Mouse (Mus musculus) embryonic fibroblast, embryonic 13.5 days (primary cell): ENCODE results near the gene Cry2. TPM values are rescaled to one million over a fixed set of nuclear protein-coding genes. Genes with fewer than 3 reads are reported as not detected.
A peak's percentile ranks its signal among the peaks of the same experiment; 100 is the strongest.
"Not testable (repeated sequence)": the region's sequence is repeated elsewhere in the genome, so short reads cannot be mapped to it uniquely, and the experiment has no call there.

Source experiments
- H3K27ac ChIP-seq: 2 replicates; pipeline ENCODE4 v1.5.1; 2012; ENCODE audit warnings: low read length, control low read depth, inconsistent platforms; ENCODE audit not compliant: insufficient read depth
- H3K4me1 ChIP-seq: 2 replicates; pipeline ENCODE4 v1.6.1; 2011; ENCODE audit warnings: low read length; ENCODE audit not compliant: control insufficient read depth, insufficient read depth
- H3K4me3 ChIP-seq: 2 replicates; pipeline ENCODE4 v1.5.1; 2011; ENCODE audit warnings: mild to moderate bottlenecking, control low read depth, low read length; ENCODE audit not compliant: insufficient read depth
- CTCF ChIP-seq: IDR thresholded peaks from 2 replicates; pipeline ENCODE4 v1.5.1; 2011; ENCODE audit warnings: mild to moderate bottlenecking, control low read depth, low read length, moderate library complexity, borderline replicate concordance; ENCODE audit not compliant: insufficient read depth
- POLR2A ChIP-seq: IDR thresholded peaks from 2 replicates; pipeline ENCODE4 v1.6.1; 2011; ENCODE audit warnings: low read depth, mild to moderate bottlenecking, control low read depth, low read length, moderate library complexity
- polyA plus RNA-seq: library from polyadenylated mRNA; stranded (reverse); fragments of >200 nt; gene quantifications from 2 replicates; pipeline ENCODE4 v1.2.4, GENCODE M21; 2011; ENCODE audit warnings: low read depth; ENCODE audit not compliant: missing spikeins, insufficient read length

The Cry2 gene
- 14.2 and 16.7 TPM in 2 replicates for polyA plus RNA-seq

DNA sequence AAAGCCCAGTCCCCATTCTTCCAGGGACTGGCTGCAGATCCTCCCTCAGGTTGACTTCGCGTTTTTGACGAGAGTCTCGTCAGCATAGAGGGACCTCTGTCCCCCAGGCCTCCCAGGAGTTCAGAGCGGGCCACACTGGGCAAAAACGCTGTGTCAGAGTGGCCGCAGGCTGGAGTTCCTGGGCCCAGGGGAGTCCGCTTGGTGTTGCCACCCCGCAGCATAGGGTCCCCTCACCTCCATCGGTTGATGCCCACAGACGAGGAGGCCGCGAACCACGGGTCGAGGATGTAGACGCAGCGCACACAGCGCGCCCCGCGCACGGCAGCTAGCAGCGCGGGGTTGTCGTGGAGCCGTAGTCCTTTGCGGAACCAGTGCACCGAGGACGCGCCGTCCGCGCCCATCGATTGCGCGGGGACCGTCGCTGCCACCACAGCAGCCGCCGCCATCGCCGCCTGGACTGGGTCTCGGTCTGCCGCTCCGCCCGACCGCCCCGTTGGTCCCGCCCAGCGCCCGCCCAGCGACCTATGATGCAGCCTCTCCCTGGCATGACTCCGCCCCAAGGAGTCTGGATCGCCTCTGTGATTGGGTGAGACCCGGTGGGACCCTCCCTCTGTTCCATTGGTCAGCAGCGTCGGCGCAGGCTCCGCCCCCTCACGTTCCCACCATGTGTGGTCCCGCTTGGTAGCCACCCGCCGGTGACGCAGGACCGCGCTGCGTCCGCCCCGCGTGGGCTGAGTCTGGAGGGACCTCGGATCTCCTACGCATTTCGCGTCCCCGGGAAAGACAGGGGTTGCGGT lies at the start of gene Cry2:
TSS of gene Cry2 (minus strand) at position 466 of the 797 bp plus-strand sequence.
- Histone ChIP-seq H3K4me1 (peaks cover 12% of the 10 kb centered on the region), H3K27ac (peak within 1 kb of the TSS; percentile 23; the same call in 1 of the 2 replicates), H3K4me3 (peak within 1 kb of the TSS; percentile 98)
- peak; percentile 94 for TF ChIP-seq POLR2A
- no peak for TF ChIP-seq CTCF

GRCm38 (mm10) chr2:92483505-92483904 lies 49.7 kb upstream of the Cry2 start:
- no peaks in the 10 kb centered on the region for H3K4me1 ChIP-seq
- no peak overlapping the region for H3K27ac ChIP-seq
- H3K4me3 ChIP-seq = no peak overlapping the region
- TF ChIP-seq CTCF = no peak

GRCm38 (mm10) chr2:92482551-92482950 lies 48.7 kb upstream of the Cry2 start:
- no peak overlapping the region for H3K4me3 ChIP-seq
- H3K4me1 ChIP-seq = no peaks in the 10 kb centered on the region
- TF ChIP-seq POLR2A (no peak), CTCF (no peak)
- no peak overlapping the region for H3K27ac ChIP-seq

GRCm38 (mm10) chr2:92478313-92478688 lies 44.5 kb upstream of the Cry2 start:
- TF ChIP-seq POLR2A (no peak), CTCF (no peak)
- H3K4me1 ChIP-seq = no peaks in the 10 kb centered on the region
- H3K27ac ChIP-seq = no peak overlapping the region
- no peak overlapping the region for H3K4me3 ChIP-seq

DNA sequence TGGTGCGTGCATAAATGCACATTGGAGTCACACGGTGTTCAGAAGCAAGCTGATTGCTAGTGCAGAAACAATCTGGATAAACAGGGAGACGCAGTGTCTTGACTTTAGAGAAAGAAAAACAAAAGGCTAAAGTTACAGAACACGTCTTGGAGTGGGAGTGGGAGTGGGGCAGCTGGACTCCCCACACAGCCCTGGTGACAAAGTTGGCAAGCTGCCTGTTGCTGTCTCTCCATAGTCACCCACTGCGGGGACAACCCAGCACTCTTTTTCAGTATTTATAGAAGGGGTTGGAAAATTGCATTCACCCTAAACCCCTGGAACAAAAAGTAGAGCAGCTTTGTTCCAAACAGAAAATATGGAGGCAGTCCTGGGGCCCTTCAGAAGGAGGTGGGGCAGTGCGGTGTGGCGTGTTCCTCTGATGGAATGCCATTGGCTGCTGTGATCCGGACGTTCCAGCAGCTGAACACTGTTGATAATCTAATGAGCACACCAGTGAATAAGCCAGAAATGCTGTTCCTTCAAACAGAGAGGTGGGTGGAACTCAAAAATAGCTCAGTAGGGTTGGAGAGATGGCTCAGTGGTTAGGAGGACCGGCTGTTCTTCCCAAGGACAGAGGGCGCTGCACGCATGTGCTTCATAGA lies 43.9 kb upstream of the Cry2 start:
- Histone ChIP-seq H3K27ac (no peak overlapping the region), H3K4me3 (no peak overlapping the region), H3K4me1 (no peaks in the 10 kb centered on the region)
- TF ChIP-seq POLR2A (no peak), CTCF (no peak)

- not testable (repeated sequence) for H3K4me3 ChIP-seq
Observed at GRCm38 (mm10) chr2:92476580-92476979, 42.7 kb upstream of the Cry2 start.

GRCm38 (mm10) chr2:92475711-92476110 lies 41.9 kb upstream of the Cry2 start:
- no peaks in the 10 kb centered on the region for H3K4me1 ChIP-seq
- H3K27ac ChIP-seq = no peak overlapping the region
- TF ChIP-seq POLR2A = no peak
- TF ChIP-seq CTCF = no peak
- no peak overlapping the region for H3K4me3 ChIP-seq

More at GRCm38 (mm10) chr2:92476580-92476979, 42.7 kb upstream of the Cry2 start:
- H3K4me1 ChIP-seq, H3K27ac ChIP-seq: not testable (repeated sequence)

DNA sequence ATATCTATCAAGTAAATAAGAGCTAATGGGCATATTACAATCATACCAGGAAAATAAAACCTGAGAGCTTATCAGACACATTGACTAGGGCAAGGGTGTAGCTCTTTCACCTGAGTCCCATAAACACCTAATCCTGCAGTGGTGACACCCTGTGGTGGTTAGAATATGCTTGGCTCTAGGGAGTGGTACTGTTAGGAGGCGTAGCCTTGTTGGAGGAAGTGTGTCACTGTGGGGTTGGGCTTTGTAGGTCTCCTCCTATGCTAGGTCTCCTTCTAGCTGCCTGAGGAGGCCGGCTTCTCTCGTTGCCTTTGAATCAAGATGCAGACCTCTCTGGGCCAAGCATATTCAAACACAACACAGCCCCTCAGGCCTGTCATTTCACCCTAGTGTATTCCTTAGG lies 41.1 kb upstream of the Cry2 start:
- Histone ChIP-seq H3K27ac (no peak overlapping the region), H3K4me3 (no peak overlapping the region), H3K4me1 (no peaks in the 10 kb centered on the region)
- no peak for TF ChIP-seq POLR2A
- no peak for TF ChIP-seq CTCF

DNA sequence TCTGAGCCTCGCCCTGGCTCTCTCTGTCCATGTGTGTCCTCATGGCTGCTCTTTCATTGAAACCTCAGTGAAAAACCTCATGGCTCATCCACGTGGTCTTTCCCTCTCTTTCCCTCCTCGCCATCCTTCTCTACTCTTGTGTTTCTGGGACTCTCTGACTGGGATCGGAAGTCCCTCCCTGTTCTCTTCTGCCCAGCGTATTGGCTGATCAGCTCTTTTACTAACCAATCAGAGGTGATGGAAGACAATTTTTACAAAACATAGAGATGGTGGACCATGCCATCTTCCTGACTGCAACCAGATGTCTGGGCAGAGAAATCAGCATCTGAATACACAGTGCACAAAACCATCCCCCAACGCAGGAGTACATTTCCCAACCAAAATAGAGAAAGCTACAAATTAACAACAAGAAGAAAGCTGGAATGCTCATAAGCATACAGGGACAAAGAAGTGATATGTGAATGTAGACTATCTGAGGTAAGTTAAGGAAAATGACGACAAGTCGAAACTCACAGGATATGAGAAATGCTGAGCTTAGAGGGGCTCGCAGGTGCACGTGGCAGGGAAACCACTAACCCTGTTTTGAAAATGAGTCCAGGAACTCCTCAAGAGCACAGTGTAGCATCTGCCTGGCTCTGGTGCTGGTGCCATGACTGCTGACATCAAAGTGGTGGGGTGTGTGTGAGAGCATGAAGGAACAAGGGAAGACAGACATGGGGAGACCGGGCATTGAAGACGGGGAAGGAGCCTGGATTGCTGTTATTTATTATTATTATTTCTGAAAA lies 38.2 kb upstream of the Cry2 start:
- H3K4me3 ChIP-seq = no peak overlapping the region
- no peak overlapping the region for H3K27ac ChIP-seq
- no peak for TF ChIP-seq POLR2A
- no peaks in the 10 kb centered on the region for H3K4me1 ChIP-seq

- TF ChIP-seq CTCF (no peak), POLR2A (no peak)
Observed at GRCm38 (mm10) chr2:92464690-92465089, 30.8 kb upstream of the Cry2 start.

More at GRCm38 (mm10) chr2:92464690-92465089, 30.8 kb upstream of the Cry2 start:
- no peak overlapping the region for H3K4me3 ChIP-seq
- no peak overlapping the region for H3K27ac ChIP-seq
- H3K4me1 ChIP-seq = no peaks in the 10 kb centered on the region
